Comparison of ENCODE assay signal across 8 mouse cellular contexts in the genomic region with DNA sequence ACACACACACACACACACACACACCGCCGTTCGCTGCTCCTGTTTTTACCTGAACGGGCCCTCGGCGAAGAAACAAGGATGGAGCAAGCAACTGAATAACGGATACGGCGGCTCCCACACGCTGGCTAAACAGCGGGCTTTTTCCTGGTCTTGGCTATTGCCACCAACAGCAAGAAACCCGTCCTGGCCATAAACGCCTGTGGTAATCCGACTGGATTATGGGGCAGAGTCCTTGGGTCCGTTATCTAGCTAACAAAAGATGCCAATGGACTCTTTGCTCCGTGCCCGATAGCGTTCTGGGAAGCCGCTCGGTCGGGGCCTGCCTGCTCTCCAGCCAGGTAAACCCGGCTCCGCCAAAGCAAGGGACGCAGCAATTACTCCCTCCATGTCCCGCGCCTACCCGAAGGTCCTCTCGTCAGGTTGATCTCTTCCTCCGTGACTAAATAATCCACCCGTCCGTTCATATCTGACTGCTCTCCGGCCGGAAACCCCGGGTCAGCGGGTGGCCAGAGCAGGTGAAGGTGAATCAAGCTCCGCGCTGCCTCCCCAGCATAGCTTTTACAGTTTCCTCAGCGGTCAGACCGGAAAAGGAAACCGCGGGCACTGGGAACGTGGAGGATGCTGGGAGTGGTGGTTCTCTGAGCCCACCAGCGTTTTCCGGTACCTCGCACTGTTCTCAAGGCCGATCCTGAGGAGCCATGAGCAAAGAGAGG. TPM values are rescaled to one million over a fixed set of nuclear protein-coding genes. Genes with fewer than 3 reads are reported as not detected.
DNase-seq lines count a peak whose midpoint lies in the region; ATAC-seq and TF ChIP-seq lines count a peak whose summit lies in the region.

A gene (minus strand): TSS at position 590 of the 713 bp plus-strand sequence.
A gene (minus strand): TSS at position 596 of the 713 bp plus-strand sequence.

- no peak for TF ChIP-seq EP300 in heart, adult 2 months (IDR thresholded peaks at IDR 0.05; ENCODE audit: insufficient read depth, low read depth, low read length)

- peak; percentile 89 for DNase-seq in 3T3-L1 (ENCODE audit: low read depth, low spot score)
- peak; percentile 60 to 77 for DNase-seq in adrenal gland, postnatal 4 days (ENCODE audit: low spot score in 2 of 2)
- peak; percentile 93 for DNase-seq in embryonic facial prominence, embryonic 14.5 days (ENCODE audit: low spot score)
- peak; percentile 85 to 87 for DNase-seq in heart, adult 2 months
- peak; percentile 86 to 89 for DNase-seq in kidney, adult 8-10 months
- peak; percentile 63 to 83 for DNase-seq in spleen, postnatal 10 days (ENCODE audit: low spot score in 2 of 2)

- no peak for TF ChIP-seq CTCF in heart, adult 2 months (IDR thresholded peaks at IDR 0.05)

- no peaks in the 10 kb centered on the region for H3K36me3 ChIP-seq in embryonic facial prominence, embryonic 14.5 days (ENCODE audit: control insufficient read depth, insufficient read depth, low read length)
- H3K36me3 ChIP-seq in heart, adult 2 months (ENCODE audit: control insufficient read depth, insufficient read depth, low read length), result 0 out of 2 replicates have a peak, but pooled peaks cover 2% of the 10 kb centered on the region
- H3K36me3 ChIP-seq in limb, embryonic 13.5 days, result no peaks in the 10 kb centered on the region
- no peaks in the 10 kb centered on the region for H3K36me3 ChIP-seq in midbrain, embryonic 16.5 days (ENCODE audit: control insufficient read depth, insufficient read depth, low read length)

- ATAC-seq in embryonic facial prominence, embryonic 14.5 days (ENCODE audit: low read depth), result peak; percentile 97
- ATAC-seq in limb, embryonic 13.5 days (ENCODE audit: low FRiP score, low read depth), result peak; percentile 97
- peak; percentile 98 for ATAC-seq in midbrain, embryonic 16.5 days

- peaks cover 2% of the 10 kb centered on the region for H3K79me2 ChIP-seq in heart, adult 2 months (replicated peaks; ENCODE audit: control insufficient read depth, insufficient read depth, low read length)

- H3K4me2 ChIP-seq in embryonic facial prominence, embryonic 14.5 days (ENCODE audit: low read depth, low read length), result peak within 1 kb of the TSS; percentile 69
- H3K4me2 ChIP-seq in limb, embryonic 13.5 days (replicated peaks), result peak within 1 kb of the TSS; percentile 76
- peak within 1 kb of the TSS; percentile 80 for H3K4me2 ChIP-seq in midbrain, embryonic 16.5 days (ENCODE audit: low read length)

- H3K9ac ChIP-seq in embryonic facial prominence, embryonic 14.5 days (ENCODE audit: low read depth, low read length), result peak within 1 kb of the TSS; percentile 85
- H3K9ac ChIP-seq in heart, adult 2 months (ENCODE audit: low read depth, low read length), result peak within 1 kb of the TSS; percentile 91
- peak within 1 kb of the TSS; percentile 88 for H3K9ac ChIP-seq in limb, embryonic 13.5 days
- peak within 1 kb of the TSS; percentile 76 for H3K9ac ChIP-seq in midbrain, embryonic 16.5 days (ENCODE audit: low read depth, low read length)

- peaks cover 10% of the 10 kb centered on the region for H3K4me1 ChIP-seq in embryonic facial prominence, embryonic 14.5 days (ENCODE audit: control insufficient read depth, insufficient read depth, low read length)
- H3K4me1 ChIP-seq in heart, adult 2 months (ENCODE audit: control insufficient read depth, insufficient read depth, low read length), result peaks cover 1% of the 10 kb centered on the region; the same call in 1 of the 2 replicates
- peaks cover 13% of the 10 kb centered on the region for H3K4me1 ChIP-seq in limb, embryonic 13.5 days
- peaks cover 20% of the 10 kb centered on the region for H3K4me1 ChIP-seq in midbrain, embryonic 16.5 days (ENCODE audit: control insufficient read depth, insufficient read depth, low read length)

- H3K27ac ChIP-seq in embryonic facial prominence, embryonic 14.5 days (replicated peaks; ENCODE audit: low read depth, low read length), result peak within 1 kb of the TSS; percentile 67; the same call in 1 of the 2 replicates
- peak within 1 kb of the TSS; percentile 85 for H3K27ac ChIP-seq in heart, adult 2 months
- peak within 1 kb of the TSS; percentile 67 for H3K27ac ChIP-seq in limb, embryonic 13.5 days
- H3K27ac ChIP-seq in midbrain, embryonic 16.5 days (ENCODE audit: low read length), result peak within 1 kb of the TSS; percentile 81

- peak within 1 kb of the TSS; percentile 85 for H3K4me3 ChIP-seq in embryonic facial prominence, embryonic 14.5 days (ENCODE audit: low read depth, low read length)
- H3K4me3 ChIP-seq in heart, adult 2 months, result peak within 1 kb of the TSS; percentile 83
- peak within 1 kb of the TSS; percentile 86 for H3K4me3 ChIP-seq in limb, embryonic 13.5 days
- H3K4me3 ChIP-seq in midbrain, embryonic 16.5 days (ENCODE audit: low read depth, low read length), result peak within 1 kb of the TSS; percentile 70

- TF ChIP-seq POLR2A in heart, adult 2 months (IDR thresholded peaks at IDR 0.05; ENCODE audit: insufficient read depth, low read depth, low read length), result peak; percentile 83

- H3K9me3 ChIP-seq in embryonic facial prominence, embryonic 14.5 days (ENCODE audit: control insufficient read depth, low read length), result no peaks in the 10 kb centered on the region
- no peaks in the 10 kb centered on the region for H3K9me3 ChIP-seq in limb, embryonic 13.5 days
- H3K9me3 ChIP-seq in midbrain, embryonic 16.5 days (replicated peaks; ENCODE audit: control insufficient read depth, low read length, poor library complexity, severe bottlenecking), result no peaks in the 10 kb centered on the region

- H3K27me3 ChIP-seq in embryonic facial prominence, embryonic 14.5 days (replicated peaks; ENCODE audit: control insufficient read depth, insufficient read depth, low read length), result no peaks in the 10 kb centered on the region
- no peaks in the 10 kb centered on the region for H3K27me3 ChIP-seq in heart, adult 2 months (ENCODE audit: control insufficient read depth, insufficient read depth, low read length)
- H3K27me3 ChIP-seq in limb, embryonic 13.5 days, result no peaks in the 10 kb centered on the region
- no peaks in the 10 kb centered on the region for H3K27me3 ChIP-seq in midbrain, embryonic 16.5 days (ENCODE audit: control insufficient read depth, insufficient read depth, low read depth, low read length)

- under 1% methylated on average over 37 of the region's 46 CpGs for WGBS in embryonic facial prominence, embryonic 14.5 days
- under 1% methylated on average over 46 of the region's 46 CpGs for WGBS in heart, adult 2 months
- under 1% methylated on average over 46 of the region's 46 CpGs for WGBS in limb, embryonic 13.5 days
- under 1% methylated on average over 46 of the region's 46 CpGs for WGBS in midbrain, embryonic 16.5 days

- intact Hi-C loops in heart, adult 2 months (cut with DNase I), result loop anchor here (5.0 kb wide), 2 partner anchors 50 to 60 kb away; no protein-coding TSS in a partner anchor

RNA-seq across cellular contexts. Expression of the first gene that starts in this region (rescaled TPM):
- 10 to 100 TPM; 25.6 to 29.4 TPM for total RNA-seq in adrenal gland, postnatal 4 days (2021)
- 27.6 and 29.4 TPM in 2 replicates for polyA plus RNA-seq in embryonic facial prominence, embryonic 14.5 days (2014; fragmentation: Nextera tagmentation; extraction: Ambion mirVana)
- 10 to 100 TPM; 44.2 to 48.8 TPM for total RNA-seq in heart, adult 2 months (2021)
- 12.1 and 18.3 TPM in 2 replicates for polyA plus RNA-seq in heart, adult 2 months (2012; rRNA removed)
- polyA plus RNA-seq in limb, embryonic 13.5 days (2015; fragmentation: Nextera tagmentation; extraction: Ambion mirVana), result 28.0 and 31.4 TPM in 2 replicates
- 42.0 and 44.4 TPM in 2 replicates for polyA plus RNA-seq in midbrain, embryonic 16.5 days (2015; fragmentation: Nextera tagmentation; extraction: Ambion mirVana)

RNA-seq across cellular contexts. Expression of the second gene that starts in this region (rescaled TPM):
- 10 to 100 TPM; 28.0 to 31.2 TPM for total RNA-seq in adrenal gland, postnatal 4 days (2021)
- polyA plus RNA-seq in embryonic facial prominence, embryonic 14.5 days (2014; fragmentation: Nextera tagmentation; extraction: Ambion mirVana), result 29.1 and 30.8 TPM in 2 replicates
- 10 to 100 TPM; 39.5 to 41.7 TPM for total RNA-seq in heart, adult 2 months (2021)
- polyA plus RNA-seq in heart, adult 2 months (2012; rRNA removed), result 35.9 and 66.7 TPM in 2 replicates
- polyA plus RNA-seq in limb, embryonic 13.5 days (2015; fragmentation: Nextera tagmentation; extraction: Ambion mirVana), result 35.8 and 41.5 TPM in 2 replicates
- polyA plus RNA-seq in midbrain, embryonic 16.5 days (2015; fragmentation: Nextera tagmentation; extraction: Ambion mirVana), result 36.7 and 39.8 TPM in 2 replicates

Comparison
In these comparisons a context has a peak if more than half of its experiments do, and no peak if none do; other contexts are left out.
1. Peak in every context shown above with its lines: DNase-seq, ATAC-seq, H3K4me3 ChIP-seq and H3K27ac ChIP-seq.